Comparison of ENCODE assay signal across 25 mouse cellular contexts in the genomic region with DNA sequence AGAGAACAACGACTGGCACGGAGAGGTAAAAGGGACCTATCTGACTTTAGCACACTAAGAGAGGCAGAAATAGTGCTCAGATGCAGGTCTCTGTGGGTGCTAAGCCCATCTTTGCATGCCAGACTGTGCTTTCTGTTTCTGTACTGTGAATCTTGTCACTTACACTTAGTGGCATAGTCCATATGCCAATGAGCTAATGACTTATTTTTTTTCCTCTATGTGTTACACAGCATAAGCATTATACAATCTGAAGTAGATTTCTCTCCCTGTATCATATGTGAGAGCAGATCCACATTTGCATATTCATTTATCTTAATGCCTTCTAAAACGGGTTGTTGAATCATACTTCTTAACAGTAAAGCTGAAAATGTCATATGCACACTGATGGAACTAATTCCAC.
DNase-seq lines count a peak whose midpoint lies in the region; ATAC-seq and TF ChIP-seq lines count a peak whose summit lies in the region.
"Had no signal": no experiment of that assay in that cellular context is flagged by ENCODE, and none has a peak within 500 bp of the region (broad histone marks: within the 10 kb centered on the region; RNA-seq: fewer than 3 reads in every experiment).

No protein-coding gene starts in this region.

- ATAC-seq in intestine, postnatal 0 days = no peak
- ATAC-seq: activated CD4-positive, CD25-positive, alpha-beta regulatory T cell, adult 4 months had no signal

- H3K4me2 ChIP-seq in intestine, postnatal 0 days (replicated peaks; ENCODE audit: low read depth) = no peak overlapping the region
- H3K4me2 ChIP-seq: heart, embryonic 11.5 days; hindbrain, embryonic 15.5 days; liver, embryonic 15.5 days; lung, embryonic 15.5 days; midbrain, embryonic 11.5 days had no signal

- H3K36me3 ChIP-seq in intestine, postnatal 0 days (ENCODE audit: control insufficient read depth, insufficient read depth) = no peaks in the 10 kb centered on the region
- H3K36me3 ChIP-seq: embryonic facial prominence, embryonic 10.5 days; hindbrain, embryonic 15.5 days; limb, embryonic 10.5 days; liver, embryonic 15.5 days; lung, embryonic 15.5 days had no signal

- no peaks in the 10 kb centered on the region for H3K27me3 ChIP-seq in intestine, postnatal 0 days (replicated peaks; ENCODE audit: control insufficient read depth, insufficient read depth, low read length)
- H3K27me3 ChIP-seq: hindbrain, embryonic 15.5 days; liver, embryonic 15.5 days; lung, embryonic 15.5 days had no signal

- DNase-seq in layer of hippocampus, adult 2 months (ENCODE audit: low spot score in 2 of 2) = peak in 1 of 2 experiments; percentile 41
- no peak for DNase-seq in layer of hippocampus, adult 11-12 months (ENCODE audit: low spot score)
- peak; percentile 48 for DNase-seq in brain, adult 2 months (ENCODE audit: low read depth, low spot score)
- DNase-seq in brain, embryonic 14.5 days (ENCODE audit: low read depth) = peak; percentile 68
- peak in 1 of 2 experiments; percentile 10 for DNase-seq in left cerebral cortex, adult 2 months (ENCODE audit: extremely low spot score in 1 of 2, low spot score in 2 of 2)
- DNase-seq in embryo, embryonic 10.5 days (ENCODE audit: low spot score) = no peak
- no peak for DNase-seq in testis, postnatal 10 days (ENCODE audit: low spot score)
- DNase-seq: adrenal gland, postnatal 10 days; cerebellum, adult 9-10 months; gastrocnemius, postnatal 10 days; kidney, adult 8-10 months; kidney, postnatal 10 days; liver; spleen, adult 18-20 months; thymus, postnatal 25 days had no signal

- H3K9me3 ChIP-seq in intestine, postnatal 0 days (ENCODE audit: control insufficient read depth) = no peaks in the 10 kb centered on the region
- H3K9me3 ChIP-seq: embryonic facial prominence, embryonic 10.5 days; hindbrain, embryonic 15.5 days; limb, embryonic 10.5 days; liver, embryonic 15.5 days; lung, embryonic 15.5 days had no signal

- whole genome bisulfite sequencing in intestine, postnatal 0 days = 68% methylated on average over 3 of the region's 3 CpGs

- TF ChIP-seq CTCF in layer of hippocampus, adult 2 months (conservative IDR thresholded peaks at IDR 0.05) = no peak
- no peak for TF ChIP-seq CTCF in brain, embryonic 14.5 days (IDR thresholded peaks at IDR 0.05; ENCODE audit: borderline replicate concordance, extremely low read depth, insufficient read depth, insufficient read length)
- no peak for TF ChIP-seq CTCF in left cerebral cortex, adult 2 months (IDR thresholded peaks at IDR 0.05)
- no peak for TF ChIP-seq CTCF in intestine, postnatal 0 days (IDR thresholded peaks at IDR 0.05; ENCODE audit: low read depth)

- intact Hi-C loops in left cerebral cortex, adult 2 months (cut with DNase I) = no loop called here

- peak overlapping the region; percentile 84 for H3K27ac ChIP-seq in layer of hippocampus, adult 2 months
- peak overlapping the region; percentile 51 for H3K27ac ChIP-seq in left cerebral cortex, adult 2 months
- H3K27ac ChIP-seq in intestine, postnatal 0 days (ENCODE audit: low read depth, low read length) = no peak overlapping the region
- H3K27ac ChIP-seq: embryonic facial prominence, embryonic 10.5 days; hindbrain, embryonic 15.5 days; limb, embryonic 10.5 days; liver, embryonic 15.5 days; lung, embryonic 15.5 days; macrophage had no signal

- no peak overlapping the region for H3K9ac ChIP-seq in intestine, postnatal 0 days (ENCODE audit: low read depth, low read length)
- H3K9ac ChIP-seq: hindbrain, embryonic 15.5 days; liver, embryonic 15.5 days; lung, embryonic 15.5 days had no signal

- no peak for TF ChIP-seq POLR2A in brain, embryonic 14.5 days (IDR thresholded peaks at IDR 0.05; ENCODE audit: borderline replicate concordance, extremely low read depth, insufficient read depth, insufficient read length, poor library complexity, severe bottlenecking)

- H3K4me3 ChIP-seq in layer of hippocampus, adult 2 months = no peak overlapping the region
- no peak overlapping the region for H3K4me3 ChIP-seq in left cerebral cortex, adult 2 months
- no peak overlapping the region for H3K4me3 ChIP-seq in intestine, postnatal 0 days (ENCODE audit: low read depth, low read length)
- H3K4me3 ChIP-seq: embryonic facial prominence, embryonic 10.5 days; hindbrain, embryonic 15.5 days; limb, embryonic 10.5 days; liver, embryonic 15.5 days; lung, embryonic 15.5 days had no signal

- no peaks in the 10 kb centered on the region for H3K4me1 ChIP-seq in intestine, postnatal 0 days (replicated peaks; ENCODE audit: control insufficient read depth, insufficient read depth, low read length)
- H3K4me1 ChIP-seq: embryonic facial prominence, embryonic 10.5 days; hindbrain, embryonic 15.5 days; limb, embryonic 10.5 days; liver, embryonic 15.5 days; lung, embryonic 15.5 days had no signal

Comparison
In these comparisons a context has a peak if more than half of its experiments do, and no peak if none do; other contexts are left out.
1. DNase-seq: peak in brain, adult 2 months (single experiment) and brain, embryonic 14.5 days (single experiment); none in layer of hippocampus, adult 11-12 months (single experiment), embryo, embryonic 10.5 days (single experiment) and testis, postnatal 10 days (single experiment).